In the genomic region with DNA sequence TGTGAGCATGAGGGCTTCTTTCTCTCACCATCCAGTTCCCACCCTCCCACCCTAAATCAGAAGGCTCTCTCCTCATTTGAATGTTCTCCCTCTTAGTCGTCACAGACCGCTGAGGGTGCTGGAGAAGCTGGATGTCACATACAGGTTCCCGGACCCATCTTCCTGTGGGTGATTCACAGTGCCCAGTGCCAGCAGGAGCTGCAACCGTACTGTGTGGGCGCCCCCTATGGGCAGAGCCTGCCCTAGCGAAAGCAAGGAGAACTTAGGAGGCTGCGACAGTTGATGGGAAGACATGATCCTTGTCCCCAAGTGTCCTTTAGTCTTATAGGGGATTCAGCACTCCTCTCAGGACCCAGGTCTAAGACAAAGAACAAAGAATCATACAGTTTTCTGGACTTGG, we compare ENCODE assay signal across 12 mouse cellular contexts. TPM values are rescaled to one million over a fixed set of nuclear protein-coding genes. Genes with fewer than 3 reads are reported as not detected.
A peak's percentile ranks its signal among the peaks of the same experiment; 100 is the strongest.
DNase-seq lines count a peak whose midpoint lies in the region; TF ChIP-seq lines count a peak whose summit lies in the region.
"Had no signal": no experiment of that assay in that cellular context is flagged by ENCODE, and none has a peak within 500 bp of the region (broad histone marks: within the 10 kb centered on the region; RNA-seq: fewer than 3 reads in every experiment).

No protein-coding gene starts in this region.

- intact Hi-C loops in gastrocnemius, postnatal 36 days (cut with DNase I): no loop called here

- H3K4me3 ChIP-seq in small intestine, adult 2 months (ENCODE audit: low read depth, low read length): no peak overlapping the region
- H3K4me3 ChIP-seq: heart, embryonic 15.5 days; limb, embryonic 12.5 days had no signal

- no peaks in the 10 kb centered on the region for H3K27me3 ChIP-seq in small intestine, adult 2 months (ENCODE audit: control insufficient read depth, insufficient read depth, low read length)

- H3K27ac ChIP-seq in small intestine, adult 2 months (ENCODE audit: insufficient read depth, low read depth, low read length): no peak overlapping the region
- H3K27ac ChIP-seq: heart, embryonic 15.5 days; limb, embryonic 12.5 days had no signal

- DNase-seq in gastrocnemius, postnatal 10 days: peak; percentile 28
- no peak for DNase-seq in gastrocnemius, postnatal 36 days
- peak; percentile 26 for DNase-seq in lung, postnatal 10 days
- DNase-seq in lung, adult 18-20 months: no peak
- peak; percentile 6 for DNase-seq in MEL-GATA-1-ER (ENCODE audit: extremely low read depth, low read depth)
- no peak for DNase-seq in cerebellum, postnatal 14 days
- no peak for DNase-seq in right cerebral cortex, postnatal 25 days

- no peaks in the 10 kb centered on the region for H3K36me3 ChIP-seq in small intestine, adult 2 months (ENCODE audit: control insufficient read depth, insufficient read depth, low read length)
- H3K36me3 ChIP-seq: heart, embryonic 15.5 days; limb, embryonic 12.5 days had no signal

- 63% methylated on average over 7 of the region's 7 CpGs for WGBS in small intestine, adult 2 months

- TF ChIP-seq CTCF in small intestine, adult 2 months (IDR thresholded peaks at IDR 0.05; ENCODE audit: extremely low read depth, insufficient read length, insufficient replicate concordance, low read depth, low read length): peak; percentile 45; the same call in 1 of the 2 replicates

- TF ChIP-seq POLR2A in small intestine, adult 2 months (IDR thresholded peaks at IDR 0.05; ENCODE audit: low read depth, low read length): no peak

- no peaks in the 10 kb centered on the region for H3K4me1 ChIP-seq in small intestine, adult 2 months (ENCODE audit: control insufficient read depth, insufficient read depth, insufficient read length, low read length)
- H3K4me1 ChIP-seq: heart, embryonic 15.5 days; limb, embryonic 12.5 days had no signal

RNA-seq across cellular contexts. Expression of a gene that starts 14.6 kb away (rescaled TPM):
- total RNA-seq in gastrocnemius, postnatal 10 days (2021): under 1 TPM in 1 of 2 experiments, not detected in 1; 0.32 TPM
- not detected for total RNA-seq in gastrocnemius, postnatal 36 days (2021)
- not detected in 2 replicates for polyA plus RNA-seq in small intestine, adult 2 months (2012; rRNA removed)
- polyA plus RNA-seq: intestine, embryonic 14.5 days; neural tube, embryonic 14.5 days had no signal

RNA-seq across cellular contexts. Expression of a gene that starts 40.8 kb away (rescaled TPM):
- 1 to 10 TPM in 1 of 2 experiments, not detected in 1; 2.7 TPM for total RNA-seq in gastrocnemius, postnatal 10 days (2021)
- not detected for total RNA-seq in gastrocnemius, postnatal 36 days (2021)
- 0.13 and 0.33 TPM in 2 replicates for polyA plus RNA-seq in small intestine, adult 2 months (2012; rRNA removed)
- polyA plus RNA-seq: neural tube, embryonic 14.5 days had no signal

Comparison
In these comparisons a context has a peak if more than half of its experiments do, and no peak if none do; other contexts are left out.
1. DNase-seq: peak in gastrocnemius, postnatal 10 days (single experiment), lung, postnatal 10 days (single experiment) and MEL-GATA-1-ER (single experiment); none in gastrocnemius, postnatal 36 days (0 of 2), lung, adult 18-20 months (0 of 2), cerebellum, postnatal 14 days (0 of 2) and right cerebral cortex, postnatal 25 days (single experiment).